Mouse (Mus musculus) neural tube, embryonic 14.5 days (tissue): ENCODE data around the gene Fry. TPM values are rescaled to one million over a fixed set of nuclear protein-coding genes. Genes with fewer than 3 reads are reported as not detected.

Experiments used
- ATAC-seq: fragments of 200-750 bp; cut with Nextera tagmentation; 2 replicates; pipeline ENCODE4 v1.8.0; 2017; ENCODE audit warnings: low read depth, mild to moderate bottlenecking, moderate TSS enrichment, moderate library complexity
- H3K27ac ChIP-seq: fragments of 300-500 bp; sonication (generic); 2 replicates; pipeline ENCODE4 v1.5.1; 2014; ENCODE audit warnings: low read depth, mild to moderate bottlenecking, control low read depth, low read length, moderate library complexity, mixed read lengths
- H3K27me3 ChIP-seq: fragments of 300-500 bp; sonication (generic); 2 replicates; pipeline ENCODE4 v1.6.1; 2014; ENCODE audit warnings: low read length; ENCODE audit not compliant: control insufficient read depth, insufficient read depth
- H3K36me3 ChIP-seq: fragments of 300-500 bp; sonication (generic); 2 replicates; pipeline ENCODE4 v1.6.1; 2014; ENCODE audit warnings: low read length, mixed read lengths; ENCODE audit not compliant: control insufficient read depth, insufficient read depth
- H3K4me1 ChIP-seq: fragments of 300-500 bp; sonication (generic); 2 replicates; pipeline ENCODE4 v1.6.1; 2014; ENCODE audit warnings: low read length; ENCODE audit not compliant: control insufficient read depth, insufficient read depth
- H3K4me2 ChIP-seq: fragments of 300-500 bp; sonication (generic); 2 replicates; pipeline ENCODE4 v1.6.1; 2014; ENCODE audit warnings: mild to moderate bottlenecking, low read depth, low read length, control low read depth
- H3K4me3 ChIP-seq: fragments of 300-500 bp; sonication (generic); 2 replicates; pipeline ENCODE4 v1.5.1; 2014; ENCODE audit warnings: low read depth, low read length, control low read depth, mixed read lengths
- H3K9ac ChIP-seq: fragments of 300-500 bp; sonication (generic); replicated peaks from 2 replicates; pipeline ENCODE4 v1.6.1; 2014; ENCODE audit warnings: low read depth, mild to moderate bottlenecking, control low read depth, low read length, mixed read lengths
- H3K9me3 ChIP-seq: fragments of 300-500 bp; sonication (generic); 2 replicates; pipeline ENCODE4 v1.6.1; 2016; ENCODE audit warnings: low read length; ENCODE audit not compliant: control insufficient read depth
- WGBS: fragments of 180-500 bp; shearing (Covaris S2); extraction: QIAGEN DNeasy Blood & Tissue Kit; methylation state at CpG from one replicate; pipeline ENCODE4 v1.1.7; 2014; 5-methylcytosine and 5-hydroxymethylcytosine counted together
- polyA plus RNA-seq: library from polyadenylated mRNA; unstranded; fragments of >200 nt; fragmentation: Nextera tagmentation; extraction: Ambion mirVana; gene quantifications from 2 replicates; pipeline ENCODE4 v1.2.1, GENCODE M21; 2014

The Fry gene
- polyA plus RNA-seq, 1 experiment from 2014 or later = 85.1 TPM

- Histone ChIP-seq H3K4me3 (no peak overlapping the region), H3K4me2 (no peak overlapping the region), H3K9me3 (no peaks in the 10 kb centered on the region), H3K4me1 (no peaks in the 10 kb centered on the region), H3K36me3 (no peaks in the 10 kb centered on the region; the same call in 1 of the 2 replicates), H3K9ac (no peak overlapping the region), H3K27me3 (no peaks in the 10 kb centered on the region), H3K27ac (no peak overlapping the region)
- 77% methylated on average over 4 of the region's 4 CpGs for WGBS
- ATAC-seq = no peak
Measured at GRCm38 (mm10) chr5:150276611-150277010, 158.2 kb downstream of the Fry start.

GRCm38 (mm10) chr5:150279387-150279786, 160.9 kb downstream of the Fry start:
- Histone ChIP-seq H3K4me3 (no peak overlapping the region), H3K9ac (no peak overlapping the region), H3K36me3 (no peaks in the 10 kb centered on the region; the same call in 1 of the 2 replicates), H3K9me3 (no peaks in the 10 kb centered on the region), H3K27ac (no peak overlapping the region), H3K27me3 (no peaks in the 10 kb centered on the region), H3K4me2 (no peak overlapping the region), H3K4me1 (no peaks in the 10 kb centered on the region)
- no peak for ATAC-seq
- WGBS = 80% methylated on average over 6 of the region's 6 CpGs

GRCm38 (mm10) chr5:150281084-150281483, 162.6 kb downstream of the Fry start:
- no peaks in the 10 kb centered on the region for H3K9me3 ChIP-seq

GRCm38 (mm10) chr5:150282091-150282490, 163.6 kb downstream of the Fry start:
- no peaks in the 10 kb centered on the region for H3K9me3 ChIP-seq
- no peak overlapping the region for H3K9ac ChIP-seq
- no peaks in the 10 kb centered on the region for H3K4me1 ChIP-seq
- no peak overlapping the region for H3K4me3 ChIP-seq
- ATAC-seq = no peak
- H3K27ac ChIP-seq = no peak overlapping the region
- no peaks in the 10 kb centered on the region for H3K36me3 ChIP-seq
- H3K4me2 ChIP-seq = no peak overlapping the region
- H3K27me3 ChIP-seq = no peaks in the 10 kb centered on the region
- WGBS = 78% methylated on average over 7 of the region's 7 CpGs

More at GRCm38 (mm10) chr5:150281084-150281483, 162.6 kb downstream of the Fry start:
- Histone ChIP-seq H3K27me3 (no peaks in the 10 kb centered on the region), H3K4me1 (no peaks in the 10 kb centered on the region), H3K27ac (no peak overlapping the region), H3K4me2 (no peak overlapping the region), H3K36me3 (no peaks in the 10 kb centered on the region), H3K9ac (no peak overlapping the region), H3K4me3 (no peak overlapping the region)
- 81% methylated on average over 2 of the region's 2 CpGs for WGBS
- no peak for ATAC-seq

- no peaks in the 10 kb centered on the region for H3K27me3 ChIP-seq
- no peak overlapping the region for H3K4me3 ChIP-seq
- no peak overlapping the region for H3K27ac ChIP-seq
- ATAC-seq = no peak
- H3K9ac ChIP-seq = no peak overlapping the region
- no peaks in the 10 kb centered on the region for H3K36me3 ChIP-seq
- no peak overlapping the region for H3K4me2 ChIP-seq
- WGBS = 86% methylated on average over 7 of the region's 7 CpGs
- peaks cover 4% of the 10 kb centered on the region; the same call in 1 of the 2 replicates for H3K4me1 ChIP-seq
- no peaks in the 10 kb centered on the region for H3K9me3 ChIP-seq
Measured at GRCm38 (mm10) chr5:150287949-150288348, 169.5 kb downstream of the Fry start.

GRCm38 (mm10) chr5:150289611-150290010, 171.2 kb downstream of the Fry start:
- Histone ChIP-seq H3K4me1 (peaks cover 4% of the 10 kb centered on the region; the same call in 1 of the 2 replicates), H3K9ac (no peak overlapping the region), H3K27ac (no peak overlapping the region), H3K27me3 (no peaks in the 10 kb centered on the region), H3K36me3 (no peaks in the 10 kb centered on the region), H3K9me3 (no peaks in the 10 kb centered on the region), H3K4me2 (no peak overlapping the region), H3K4me3 (no peak overlapping the region)
- ATAC-seq = peak; percentile 10; the same call in 1 of the 2 replicates
- 70% methylated on average over 8 of the region's 8 CpGs for WGBS

GRCm38 (mm10) chr5:150290494-150291199, 172.2 kb downstream of the Fry start:
- no peak overlapping the region for H3K4me2 ChIP-seq
- ATAC-seq = no peak; the same call in 1 of the 2 replicates
- H3K4me1 ChIP-seq = peaks cover 6% of the 10 kb centered on the region; the same call in 1 of the 2 replicates
- no peaks in the 10 kb centered on the region for H3K27me3 ChIP-seq
- no peaks in the 10 kb centered on the region for H3K9me3 ChIP-seq
- 70% methylated on average over 4 of the region's 4 CpGs for WGBS
- H3K9ac ChIP-seq = no peak overlapping the region
- H3K36me3 ChIP-seq = no peaks in the 10 kb centered on the region
- H3K4me3 ChIP-seq = no peak overlapping the region
- no peak overlapping the region for H3K27ac ChIP-seq

- Histone ChIP-seq H3K4me3 (no peak overlapping the region), H3K27ac (no peak overlapping the region), H3K9me3 (no peaks in the 10 kb centered on the region), H3K27me3 (no peaks in the 10 kb centered on the region), H3K4me2 (no peak overlapping the region), H3K4me1 (peaks cover 6% of the 10 kb centered on the region; the same call in 1 of the 2 replicates), H3K36me3 (no peaks in the 10 kb centered on the region), H3K9ac (no peak overlapping the region)
- no peak; the same call in 1 of the 2 replicates for ATAC-seq
- 91% methylated on average over 6 of the region's 6 CpGs for WGBS
Measured at GRCm38 (mm10) chr5:150291216-150291615, 172.8 kb downstream of the Fry start.

GRCm38 (mm10) chr5:150292186-150292585, 173.7 kb downstream of the Fry start:
- no peaks in the 10 kb centered on the region for H3K9me3 ChIP-seq
- no peak overlapping the region for H3K9ac ChIP-seq
- H3K36me3 ChIP-seq = no peaks in the 10 kb centered on the region
- no peak overlapping the region for H3K4me3 ChIP-seq
- ATAC-seq = peak; percentile 32; the same call in 1 of the 2 replicates
- peaks cover 6% of the 10 kb centered on the region; the same call in 1 of the 2 replicates for H3K4me1 ChIP-seq
- H3K4me2 ChIP-seq = no peak overlapping the region
- H3K27me3 ChIP-seq = no peaks in the 10 kb centered on the region
- 19% methylated on average over 3 of the region's 3 CpGs for WGBS
- H3K27ac ChIP-seq = no peak overlapping the region
